Mouse (Mus musculus) intestine, embryonic 16.5 days (tissue): ENCODE results near the gene Sept3. TPM values are rescaled to one million over a fixed set of nuclear protein-coding genes. Genes with fewer than 3 reads are reported as not detected.

ENCODE experiments used
- ATAC-seq: fragments of 200-750 bp; cut with Nextera tagmentation; 2 replicates; pipeline ENCODE4 v1.8.0; 2017; ENCODE audit warnings: moderate TSS enrichment, moderate library complexity
- H3K27ac ChIP-seq: fragments of 300-500 bp; sonication (generic); 2 replicates; pipeline ENCODE4 v1.5.1; 2014; ENCODE audit warnings: mild to moderate bottlenecking, low read length
- H3K27me3 ChIP-seq: fragments of 300-500 bp; sonication (generic); replicated peaks from 2 replicates; pipeline ENCODE4 v1.6.1; 2014; ENCODE audit warnings: low read length, control low read depth, mixed read lengths; ENCODE audit not compliant: control insufficient read depth, insufficient read depth
- H3K36me3 ChIP-seq: fragments of 300-500 bp; sonication (generic); 2 replicates; pipeline ENCODE4 v1.6.1; 2014; ENCODE audit warnings: low read length, control low read depth; ENCODE audit not compliant: control insufficient read depth, insufficient read depth
- H3K4me1 ChIP-seq: fragments of 300-500 bp; sonication (generic); 2 replicates; pipeline ENCODE4 v1.6.1; 2014; ENCODE audit warnings: low read length, control low read depth, mixed read lengths; ENCODE audit not compliant: control insufficient read depth, insufficient read depth
- H3K4me2 ChIP-seq: fragments of 300-500 bp; sonication (generic); 2 replicates; pipeline ENCODE4 v1.6.1; 2014; ENCODE audit warnings: low read depth, low read length, control low read depth
- H3K4me3 ChIP-seq: fragments of 300-500 bp; sonication (generic); 2 replicates; pipeline ENCODE4 v1.5.1; 2014; ENCODE audit warnings: mild to moderate bottlenecking, low read length
- H3K9ac ChIP-seq: fragments of 300-500 bp; sonication (generic); 2 replicates; pipeline ENCODE4 v1.6.1; 2014; ENCODE audit warnings: low read depth, low read length
- H3K9me3 ChIP-seq: fragments of 300-500 bp; sonication (generic); 2 replicates; pipeline ENCODE4 v1.6.1; 2016; ENCODE audit warnings: low read length, control low read depth; ENCODE audit not compliant: control insufficient read depth
- WGBS: fragments of 180-500 bp; shearing (Covaris S2); extraction: QIAGEN DNeasy Blood & Tissue Kit; methylation state at CpG from one replicate; pipeline ENCODE4 v1.1.7; 2014; 5-methylcytosine and 5-hydroxymethylcytosine counted together
- polyA plus RNA-seq: library from polyadenylated mRNA; unstranded; fragments of >200 nt; fragmentation: Nextera tagmentation; extraction: Ambion mirVana; gene quantifications from 2 replicates; pipeline ENCODE4 v1.2.1, GENCODE M21; 2015

Sept3 gene
- polyA plus RNA-seq, 1 experiment from 2014 or later, result 4.4 TPM

DNA sequence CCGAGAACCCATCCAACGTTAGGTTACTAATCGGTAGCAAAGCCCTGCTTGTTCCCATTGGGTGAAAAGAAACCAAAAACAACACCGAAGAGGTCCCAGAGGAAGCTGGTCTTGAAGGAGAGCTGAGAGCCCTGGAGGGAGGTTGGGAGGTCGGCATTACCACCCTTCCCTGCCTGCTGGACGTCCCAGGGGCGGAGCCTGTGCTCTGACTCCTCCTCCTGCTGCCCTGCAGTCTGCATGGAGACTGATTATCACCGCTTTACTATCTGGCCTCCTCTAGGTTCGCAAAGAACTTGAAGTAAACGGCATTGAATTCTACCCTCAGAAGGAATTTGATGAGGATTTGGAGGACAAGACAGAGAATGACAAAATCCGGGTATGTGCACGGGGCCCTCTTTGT lies 11.5 kb downstream of the Sept3 start:
- WGBS, result 57% methylated on average over 12 of the region's 12 CpGs
- H3K4me3 ChIP-seq, result no peak overlapping the region
- ATAC-seq, result no peak

DNA sequence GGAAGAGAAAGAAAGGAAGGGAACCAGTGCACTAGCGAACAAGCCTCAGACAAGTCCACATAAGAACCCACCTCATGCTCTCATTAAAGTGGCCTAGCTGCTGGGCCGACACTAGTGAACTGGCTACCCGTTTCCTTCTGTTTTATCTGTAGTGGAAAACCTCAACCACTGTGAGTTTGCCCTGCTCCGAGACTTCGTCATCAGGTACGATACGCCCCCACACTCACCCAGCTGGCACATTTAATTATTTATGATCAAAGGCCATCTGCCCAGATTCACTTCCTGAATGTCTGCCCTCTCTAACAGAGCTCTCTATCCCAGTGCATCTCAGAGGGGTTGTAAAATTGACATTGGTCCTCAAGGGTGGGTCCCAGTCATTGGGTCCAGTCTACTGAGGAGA lies 15.6 kb downstream of the Sept3 start:
- H3K9me3 ChIP-seq, result no peaks in the 10 kb centered on the region
- ATAC-seq, result no peak
- WGBS, result 83% methylated on average over 7 of the region's 7 CpGs

More for the DNA sequence above, 11.5 kb downstream of the Sept3 start:
- Histone ChIP-seq H3K4me2 (no peak overlapping the region), H3K9me3 (no peaks in the 10 kb centered on the region), H3K4me1 (no peaks in the 10 kb centered on the region), H3K36me3 (no peaks in the 10 kb centered on the region), H3K27me3 (no peaks in the 10 kb centered on the region), H3K9ac (no peak overlapping the region), H3K27ac (no peak overlapping the region)

DNA sequence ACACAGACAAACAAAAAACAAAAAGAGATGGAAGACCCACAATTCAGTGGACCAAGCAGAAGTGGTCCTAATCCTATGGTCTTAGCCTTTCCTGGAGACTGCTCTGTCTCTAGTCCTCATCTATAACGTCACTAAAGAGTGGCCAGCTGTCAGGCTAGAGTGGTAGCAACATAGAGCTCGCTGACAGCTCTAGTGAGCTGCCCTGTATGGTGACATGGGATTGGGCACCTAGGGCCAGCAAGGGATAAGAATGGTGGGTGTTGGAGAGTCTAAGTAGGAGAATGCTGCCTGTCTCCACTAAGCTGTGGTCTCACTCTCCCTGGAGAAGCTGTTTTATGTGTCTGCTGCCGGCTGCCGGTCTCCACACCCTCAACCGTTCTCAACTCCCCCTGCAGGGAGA lies 18.2 kb downstream of the Sept3 start:
- H3K9me3 ChIP-seq, result no peaks in the 10 kb centered on the region
- H3K27me3 ChIP-seq, result no peaks in the 10 kb centered on the region
- WGBS, result 22% methylated on average over 5 of the region's 5 CpGs
- peak overlapping the region; percentile 39 for H3K4me2 ChIP-seq
- no peak overlapping the region for H3K27ac ChIP-seq
- no peak overlapping the region for H3K4me3 ChIP-seq
- no peak; the same call in 1 of the 2 replicates for ATAC-seq
- H3K36me3 ChIP-seq, result no peaks in the 10 kb centered on the region
- H3K4me1 ChIP-seq, result peaks cover 9% of the 10 kb centered on the region
- no peak overlapping the region; the same call in 1 of the 2 replicates for H3K9ac ChIP-seq

More for the DNA sequence above, 15.6 kb downstream of the Sept3 start:
- Histone ChIP-seq H3K36me3 (no peaks in the 10 kb centered on the region), H3K9ac (no peak overlapping the region), H3K4me1 (peaks cover 9% of the 10 kb centered on the region), H3K4me3 (no peak overlapping the region), H3K27ac (no peak overlapping the region), H3K27me3 (no peaks in the 10 kb centered on the region), H3K4me2 (no peak overlapping the region)

DNA sequence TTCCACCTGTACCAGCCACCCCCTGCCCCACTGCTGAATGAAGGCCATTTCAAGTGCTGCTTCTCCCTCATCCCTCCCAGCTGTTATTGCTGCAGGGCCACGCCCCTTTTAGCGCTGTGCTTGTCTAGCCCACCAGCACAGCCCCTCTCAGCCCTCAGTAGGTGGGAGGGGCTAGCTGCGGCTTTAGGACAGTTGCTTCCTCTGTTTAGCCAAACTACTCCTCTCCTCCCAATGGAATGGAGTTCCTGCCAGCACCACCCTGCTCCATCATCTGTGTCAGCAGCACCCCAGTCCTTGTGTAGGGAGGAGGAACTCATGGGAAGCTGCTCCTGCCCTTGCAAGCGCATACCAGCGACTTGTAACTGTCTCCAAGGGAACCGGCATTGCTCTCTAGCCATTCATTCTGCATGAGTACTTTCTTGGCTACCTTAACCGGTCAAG lies 18.6 kb downstream of the Sept3 start:
- 5% methylated on average over 7 of the region's 7 CpGs for WGBS
- H3K27me3 ChIP-seq, result no peaks in the 10 kb centered on the region
- peak overlapping the region; percentile 39 for H3K4me2 ChIP-seq
- no peak overlapping the region; the same call in 1 of the 2 replicates for H3K9ac ChIP-seq
- H3K4me3 ChIP-seq, result no peak overlapping the region
- H3K9me3 ChIP-seq, result no peaks in the 10 kb centered on the region
- H3K36me3 ChIP-seq, result no peaks in the 10 kb centered on the region
- no peak overlapping the region; the same call in 1 of the 2 replicates for H3K27ac ChIP-seq
- peak; percentile 72 for ATAC-seq
- peaks cover 9% of the 10 kb centered on the region for H3K4me1 ChIP-seq

DNA sequence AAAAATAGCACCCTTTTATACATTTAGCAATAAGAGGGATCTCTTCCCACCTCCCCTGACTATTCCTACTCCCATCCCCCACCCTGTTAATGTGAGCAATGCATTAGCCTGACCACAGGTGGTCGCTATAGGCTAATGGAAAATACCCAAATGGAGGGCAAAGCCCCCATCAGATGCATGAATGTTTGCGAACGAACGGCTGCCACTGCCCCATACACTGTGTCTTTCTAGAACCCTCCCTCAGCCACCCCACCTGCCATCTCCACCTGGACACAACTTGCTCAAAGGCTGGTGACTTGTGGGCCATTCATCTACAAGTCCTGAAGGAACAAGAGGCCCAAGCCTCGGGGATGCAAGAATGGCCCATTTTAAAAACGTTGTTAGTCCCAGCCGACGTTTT lies 19.4 kb downstream of the Sept3 start:
- H3K9me3 ChIP-seq, result no peaks in the 10 kb centered on the region
- H3K9ac ChIP-seq, result no peak overlapping the region
- no peaks in the 10 kb centered on the region for H3K27me3 ChIP-seq
- H3K4me1 ChIP-seq, result peaks cover 9% of the 10 kb centered on the region
- no peaks in the 10 kb centered on the region for H3K36me3 ChIP-seq
- no peak overlapping the region for H3K27ac ChIP-seq
- H3K4me2 ChIP-seq, result no peak overlapping the region
- WGBS, result 49% methylated on average over 8 of the region's 8 CpGs
- no peak for ATAC-seq
- no peak overlapping the region for H3K4me3 ChIP-seq

DNA sequence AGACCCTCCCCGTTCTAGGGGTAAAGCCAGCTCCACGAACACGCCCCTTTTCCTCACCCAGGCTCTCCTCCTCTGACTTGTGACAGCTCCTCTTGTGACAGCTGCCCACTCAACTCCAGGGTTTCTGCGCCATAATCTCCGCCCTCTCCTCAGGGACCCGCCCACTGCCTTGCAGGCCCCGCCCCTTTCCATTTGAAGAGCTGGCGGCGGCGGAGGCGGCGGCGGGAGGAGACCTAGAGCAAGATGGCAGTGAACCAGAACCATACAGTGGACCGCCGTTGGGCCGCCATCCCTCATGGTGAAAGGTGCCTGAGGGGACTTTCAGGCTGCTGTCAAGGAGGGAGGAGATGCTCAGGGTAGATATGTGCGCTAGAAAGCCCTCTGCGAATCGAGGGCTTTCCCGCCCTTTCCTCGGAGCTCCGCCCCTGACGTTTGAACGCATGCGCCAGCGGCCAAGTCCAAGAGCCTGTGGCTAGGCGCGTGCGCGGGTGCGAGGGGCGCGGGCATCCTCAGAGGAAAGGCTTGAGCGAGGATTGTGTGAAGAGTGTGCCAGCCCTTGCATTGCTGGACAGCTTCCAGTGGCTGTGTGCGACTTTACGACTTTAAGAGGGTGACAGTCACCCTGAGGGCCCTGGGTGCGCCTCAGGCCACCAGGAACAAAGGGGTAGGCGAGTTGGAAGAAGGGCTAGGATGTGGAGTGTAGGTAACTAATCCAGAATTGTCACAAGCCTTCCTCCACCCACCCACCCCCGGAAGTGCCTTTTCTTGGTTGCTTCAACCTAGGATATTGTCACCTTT lies 24.3 kb downstream of the Sept3 start, which contains the start of gene Wbp2nl:
TSS of gene Wbp2nl (plus strand) at position 191 of the 798 bp plus-strand sequence.
- no peak for ATAC-seq
- no peaks in the 10 kb centered on the region for H3K4me1 ChIP-seq
- no peaks in the 10 kb centered on the region for H3K36me3 ChIP-seq
- H3K27ac ChIP-seq, result no peak within 1 kb of the TSS
- H3K9me3 ChIP-seq, result no peaks in the 10 kb centered on the region
- 59% methylated on average over 39 of the region's 39 CpGs for WGBS
- no peak within 1 kb of the TSS for H3K4me2 ChIP-seq
- no peak within 1 kb of the TSS for H3K9ac ChIP-seq
- H3K4me3 ChIP-seq, result no peak within 1 kb of the TSS
- no peaks in the 10 kb centered on the region for H3K27me3 ChIP-seq

DNA sequence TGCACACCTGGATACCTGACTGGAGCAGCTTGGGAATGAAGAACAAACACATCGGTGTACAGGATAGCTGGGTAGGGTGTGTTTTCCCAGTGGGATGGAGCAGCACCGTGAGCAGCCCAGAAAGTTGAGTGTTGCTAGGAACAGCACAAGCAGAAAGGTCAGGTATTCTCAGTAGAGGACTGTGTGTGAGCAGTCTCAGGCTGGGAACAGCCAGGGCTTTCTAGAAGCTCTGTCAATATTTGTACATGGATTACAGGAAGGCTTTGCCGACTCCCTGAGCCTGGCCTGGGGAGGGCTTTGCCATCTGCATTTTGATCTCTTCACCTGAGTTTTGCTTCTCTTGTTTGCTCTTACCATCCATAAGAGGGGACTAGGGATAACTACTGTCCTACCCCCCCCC lies 32.4 kb downstream of the Sept3 start:
- Histone ChIP-seq H3K4me3 (no peak overlapping the region), H3K4me1 (no peaks in the 10 kb centered on the region), H3K27me3 (no peaks in the 10 kb centered on the region), H3K9ac (no peak overlapping the region), H3K9me3 (no peaks in the 10 kb centered on the region), H3K36me3 (no peaks in the 10 kb centered on the region), H3K27ac (no peak overlapping the region), H3K4me2 (no peak overlapping the region)
- ATAC-seq, result peak; percentile 76
- WGBS, result 55% methylated on average over 3 of the region's 3 CpGs

DNA sequence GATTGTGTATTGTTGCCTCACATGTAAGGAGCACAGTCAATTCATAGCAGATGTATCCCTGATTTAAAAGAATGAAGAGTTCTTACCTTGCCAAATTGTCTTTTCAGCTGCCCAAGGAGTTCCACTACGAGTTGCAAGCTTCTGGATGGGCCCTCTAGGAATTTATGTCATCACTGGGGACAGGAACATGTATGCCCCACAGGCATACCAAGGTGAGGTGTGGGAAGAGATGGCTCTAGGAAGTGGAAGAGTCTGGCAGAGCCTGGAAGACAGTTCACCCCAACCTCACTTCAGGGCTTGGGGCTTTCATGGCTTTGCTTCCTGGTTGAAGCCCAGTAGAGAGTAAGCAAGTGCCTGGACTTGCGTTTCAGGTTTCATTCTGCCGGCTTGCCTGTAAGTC lies 33.7 kb downstream of the Sept3 start:
- H3K27me3 ChIP-seq, result no peaks in the 10 kb centered on the region
- no peak for ATAC-seq
- no peaks in the 10 kb centered on the region for H3K36me3 ChIP-seq
- no peaks in the 10 kb centered on the region for H3K4me1 ChIP-seq
- 52% methylated on average over 3 of the region's 3 CpGs for WGBS
- no peaks in the 10 kb centered on the region for H3K9me3 ChIP-seq
- H3K27ac ChIP-seq, result no peak overlapping the region
- H3K4me2 ChIP-seq, result no peak overlapping the region
- no peak overlapping the region for H3K4me3 ChIP-seq
- H3K9ac ChIP-seq, result no peak overlapping the region

DNA sequence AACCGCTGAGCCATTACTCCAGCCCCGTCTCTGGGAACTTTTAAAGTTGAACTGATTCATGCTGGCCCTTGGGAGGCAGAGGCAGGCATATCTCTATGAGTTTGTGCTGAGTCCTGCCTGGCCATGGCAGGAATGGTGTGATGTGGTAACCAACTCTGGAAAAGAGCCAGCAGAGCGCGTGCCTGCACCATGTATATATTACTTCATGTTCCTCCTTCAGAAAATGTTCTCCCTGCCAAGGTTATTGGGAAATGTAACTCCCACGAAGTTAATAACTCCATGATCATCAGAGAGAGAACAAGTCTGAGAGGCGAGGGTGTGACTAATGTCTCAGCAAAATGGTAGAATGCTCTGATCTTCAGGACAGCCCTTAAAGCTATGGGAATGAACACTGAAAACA lies 43.1 kb downstream of the Sept3 start:
- Histone ChIP-seq H3K4me3 (no peak overlapping the region), H3K27me3 (no peaks in the 10 kb centered on the region), H3K27ac (no peak overlapping the region), H3K9ac (no peak overlapping the region), H3K9me3 (no peaks in the 10 kb centered on the region), H3K4me1 (no peaks in the 10 kb centered on the region), H3K36me3 (no peaks in the 10 kb centered on the region), H3K4me2 (no peak overlapping the region)
- 85% methylated on average over 6 of the region's 6 CpGs for WGBS
- ATAC-seq, result no peak
